14 mouse cellular contexts compared by ENCODE assay signal in genomic region chr15:84131971-84132370, GRCm38 (mm10). TPM values are rescaled to one million over a fixed set of nuclear protein-coding genes. Genes with fewer than 3 reads are reported as not detected.
DNase-seq lines count a peak whose midpoint lies in the region; ATAC-seq and TF ChIP-seq lines count a peak whose summit lies in the region.
"Had no signal": no experiment of that assay in that cellular context is flagged by ENCODE, and none has a peak within 500 bp of the region (broad histone marks: within the 10 kb centered on the region; RNA-seq: fewer than 3 reads in every experiment).

No protein-coding gene starts in this region.

- no peak for TF ChIP-seq CTCF in forebrain, postnatal 0 days (IDR thresholded peaks at IDR 0.05; ENCODE audit: low read depth)

- no peaks in the 10 kb centered on the region for H3K36me3 ChIP-seq in forebrain, postnatal 0 days (ENCODE audit: insufficient read depth)
- H3K36me3 ChIP-seq: midbrain, embryonic 15.5 days; neural tube, embryonic 15.5 days had no signal

- 0 out of 2 replicates have a peak, but pooled peaks have one; percentile 16 for ATAC-seq in cerebellum, adult (ENCODE audit: insufficient number of reproducible peaks, low FRiP score, low TSS enrichment)
- ATAC-seq in forebrain, postnatal 0 days: no peak
- ATAC-seq: midbrain, embryonic 15.5 days had no signal

- intact Hi-C loops in gastrocnemius, postnatal 36 days (cut with DNase I): no loop called here

- no peaks in the 10 kb centered on the region for H3K9me3 ChIP-seq in forebrain, postnatal 0 days (ENCODE audit: low read length)
- H3K9me3 ChIP-seq: midbrain, embryonic 15.5 days; neural tube, embryonic 15.5 days had no signal

- H3K4me3 ChIP-seq in forebrain, postnatal 0 days (ENCODE audit: low read depth, low read length): no peak overlapping the region
- H3K4me3 ChIP-seq: midbrain, embryonic 15.5 days; neural tube, embryonic 15.5 days had no signal

- H3K9ac ChIP-seq in forebrain, postnatal 0 days: no peak overlapping the region
- H3K9ac ChIP-seq: midbrain, embryonic 15.5 days; neural tube, embryonic 15.5 days had no signal

- no peak overlapping the region for H3K27ac ChIP-seq in forebrain, postnatal 0 days (ENCODE audit: low read depth, low read length)
- H3K27ac ChIP-seq: midbrain, embryonic 15.5 days; neural tube, embryonic 15.5 days had no signal

- no peak overlapping the region for H3K4me2 ChIP-seq in forebrain, postnatal 0 days (ENCODE audit: low read depth)
- H3K4me2 ChIP-seq: liver, embryonic 11.5 days; midbrain, embryonic 15.5 days; neural tube, embryonic 15.5 days had no signal

- no peak for DNase-seq in cerebellum, postnatal 4 days (ENCODE audit: low spot score in 2 of 2)
- peak; percentile 12 for DNase-seq in adipocyte (ENCODE audit: low spot score)
- peak; percentile 34 for DNase-seq in cerebellum, adult 8-10 months
- peak; percentile 50 to 70 for DNase-seq in gastrocnemius, postnatal 36 days
- no peak for DNase-seq in spleen, adult 12 weeks (ENCODE audit: low spot score)
- no peak for DNase-seq in c-Kit-positive CD71-positive TER-119-positive erythroid progenitor cells, embryonic 14.5 days (ENCODE audit: low spot score)
- no peak for DNase-seq in forebrain, postnatal 0 days
- DNase-seq: thymus, postnatal 36 days had no signal

- WGBS in forebrain, postnatal 0 days: 96% methylated on average over 7 of the region's 7 CpGs

- H3K4me1 ChIP-seq in forebrain, postnatal 0 days (ENCODE audit: insufficient read depth): no peaks in the 10 kb centered on the region
- H3K4me1 ChIP-seq: midbrain, embryonic 15.5 days; neural tube, embryonic 15.5 days had no signal

- H3K27me3 ChIP-seq in forebrain, postnatal 0 days (ENCODE audit: insufficient read depth, low read length): no peaks in the 10 kb centered on the region
- H3K27me3 ChIP-seq: midbrain, embryonic 15.5 days; neural tube, embryonic 15.5 days had no signal

RNA-seq across cellular contexts. Expression of gene Pnpla5, which starts 9.0 kb away (rescaled TPM):
- not detected for total RNA-seq in gastrocnemius, postnatal 36 days (2021)
- total RNA-seq in forebrain, postnatal 0 days (2014; rRNA removed): not detected in 2 replicates
- not detected in 2 replicates for polyA plus RNA-seq in forebrain, postnatal 0 days (2015; fragmentation: Nextera tagmentation; extraction: Ambion mirVana)
- total RNA-seq: left cerebral cortex, adult 8-10 months had no signal
- polyA plus RNA-seq: liver, embryonic 11.5 days; midbrain, embryonic 15.5 days; neural tube, embryonic 15.5 days; stomach, embryonic 14.5 days had no signal

RNA-seq across cellular contexts. Expression of gene Sult4a1, which starts 26.4 kb away (rescaled TPM):
- total RNA-seq in gastrocnemius, postnatal 36 days (2021): not detected
- total RNA-seq in forebrain, postnatal 0 days (2014; rRNA removed): 157 and 179 TPM in 2 replicates
- 132 and 140 TPM in 2 replicates for polyA plus RNA-seq in forebrain, postnatal 0 days (2015; fragmentation: Nextera tagmentation; extraction: Ambion mirVana)

RNA-seq across cellular contexts. Expression of gene Pnpla3, which starts 35.7 kb away (rescaled TPM):
- 1 to 10 TPM; 3.8 to 5.9 TPM for total RNA-seq in gastrocnemius, postnatal 36 days (2021)
- total RNA-seq in forebrain, postnatal 0 days (2014; rRNA removed): 5.2 and 5.6 TPM in 2 replicates
- 2.4 and 3.0 TPM in 2 replicates for polyA plus RNA-seq in forebrain, postnatal 0 days (2015; fragmentation: Nextera tagmentation; extraction: Ambion mirVana)

Comparison
In these comparisons a context has a peak if more than half of its experiments do, and no peak if none do; other contexts are left out.
1. DNase-seq: peak in adipocyte (single experiment), cerebellum, adult 8-10 months (single experiment) and gastrocnemius, postnatal 36 days (2 of 2); none in cerebellum, postnatal 4 days (0 of 2), spleen, adult 12 weeks (single experiment), c-Kit-positive CD71-positive TER-119-positive erythroid progenitor cells, embryonic 14.5 days (single experiment) and forebrain, postnatal 0 days (single experiment).
2. RNA of gene Sult4a1, which starts 26.4 kb away (total RNA-seq): 157 to 179 TPM in forebrain, postnatal 0 days; not detected in gastrocnemius, postnatal 36 days; every median in the first group is over 100 times any median in the second.